Mouse (Mus musculus): Measurements from ENCODE around the gene P3h4.

- TF ChIP-seq CTCF (IDR thresholded peaks at IDR 0.05; ENCODE audit: control insufficient read depth, insufficient read depth, low read length) (no peak), POLR2A (IDR thresholded peaks at IDR 0.05; ENCODE audit: borderline replicate concordance, control insufficient read depth, low read depth, low read length) (no peak)
Measured at GRCm38 (mm10) chr11:100379311-100379710, 35.3 kb downstream of the P3h4 start.
